Comparison of ENCODE assay signal across 8 mouse cellular contexts in the genomic region with DNA sequence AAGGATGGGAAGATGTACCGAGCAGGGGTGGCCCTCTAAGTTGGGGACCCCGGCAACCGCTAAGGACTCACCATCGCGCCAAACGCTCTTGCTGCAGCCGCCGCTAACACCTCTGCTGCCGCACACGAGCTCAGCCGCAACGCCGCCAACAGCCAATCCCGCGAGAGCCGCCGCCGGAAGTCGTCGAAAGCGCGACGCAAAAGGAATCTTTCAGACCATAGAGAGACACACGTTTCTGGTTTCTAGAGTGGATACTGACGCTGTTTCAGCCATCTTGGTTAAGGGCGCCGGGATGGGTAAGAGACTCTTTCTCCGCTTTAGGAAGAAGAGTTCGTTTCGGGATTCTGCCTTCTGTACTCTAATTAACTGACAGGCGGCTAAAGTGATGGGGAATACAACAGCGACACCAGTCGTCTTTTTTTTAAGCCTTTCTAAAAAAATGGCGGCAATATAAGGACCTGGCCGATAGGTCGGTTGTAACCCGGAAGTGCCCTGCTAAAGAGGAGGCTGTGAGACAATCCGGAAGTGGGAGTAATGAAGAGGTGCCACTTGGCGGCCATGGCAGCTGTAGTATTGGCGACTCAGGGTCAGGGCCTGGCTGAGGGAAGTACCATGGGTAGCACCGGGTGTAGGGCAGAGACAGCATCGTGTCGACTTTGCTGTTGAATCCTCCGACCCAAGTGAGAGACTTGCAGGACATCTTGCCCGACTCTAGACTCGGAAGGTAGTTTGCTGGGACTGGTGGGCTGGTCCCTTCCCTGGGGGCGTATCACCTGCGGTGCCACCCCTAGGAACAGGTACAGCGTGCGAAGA. TPM values are rescaled to one million over a fixed set of nuclear protein-coding genes. Genes with fewer than 3 reads are reported as not detected.
A peak's percentile ranks its signal among the peaks of the same experiment; 100 is the strongest.
DNase-seq lines count a peak whose midpoint lies in the region; ATAC-seq and TF ChIP-seq lines count a peak whose summit lies in the region.

Gene Slc39a9, plus strand, starts transcription at position 191 of the 813 bp plus-strand sequence.
Gene Erh, minus strand, starts transcription at position 649 of the 813 bp plus-strand sequence.

- no peaks in the 10 kb centered on the region for H3K9me3 ChIP-seq in G1E (replicated peaks)
- no peaks in the 10 kb centered on the region for H3K9me3 ChIP-seq in forebrain, embryonic 16.5 days (ENCODE audit: control insufficient read depth, low read length)
- H3K9me3 ChIP-seq in lung, embryonic 14.5 days (ENCODE audit: low read depth, low read length), result no peaks in the 10 kb centered on the region

- peak within 1 kb of the TSS; percentile 90 for H3K27ac ChIP-seq in forebrain, embryonic 16.5 days (ENCODE audit: low read length)
- H3K27ac ChIP-seq in layer of hippocampus, adult 2 months, result peak within 1 kb of the TSS; percentile 98
- peak within 1 kb of the TSS; percentile 94 for H3K27ac ChIP-seq in lung, embryonic 14.5 days (ENCODE audit: low read depth)
- peak within 1 kb of the TSS; percentile 90 for H3K27ac ChIP-seq in olfactory bulb, adult 2 months (ENCODE audit: insufficient read depth, low read depth, low read length)
- H3K27ac ChIP-seq in thymus, adult 2 months (ENCODE audit: control insufficient read depth, insufficient read depth, low read length), result peak within 1 kb of the TSS; percentile 3

- peak within 1 kb of the TSS; percentile 98 for H3K9ac ChIP-seq in forebrain, embryonic 16.5 days (replicated peaks; ENCODE audit: low read depth, low read length)
- peak within 1 kb of the TSS; percentile 98 for H3K9ac ChIP-seq in lung, embryonic 14.5 days

- peak within 1 kb of the TSS; percentile 86 for H3K4me3 ChIP-seq in G1E (ENCODE audit: low read depth, low read length)
- peak within 1 kb of the TSS; percentile 99 for H3K4me3 ChIP-seq in forebrain, embryonic 16.5 days (replicated peaks; ENCODE audit: low read length)
- H3K4me3 ChIP-seq in layer of hippocampus, adult 2 months, result peak within 1 kb of the TSS; percentile 98
- peak within 1 kb of the TSS; percentile 99 for H3K4me3 ChIP-seq in lung, embryonic 14.5 days (ENCODE audit: low read depth, low read length)
- peak within 1 kb of the TSS; percentile 66 for H3K4me3 ChIP-seq in olfactory bulb, adult 2 months (ENCODE audit: insufficient read depth, low read depth, low read length)
- H3K4me3 ChIP-seq in thymus, adult 2 months (ENCODE audit: control insufficient read depth, insufficient read depth, low read length), result peak within 1 kb of the TSS; percentile 79

- peak; percentile 83 for ATAC-seq in G1E (ENCODE audit: extremely low read depth, insufficient number of reproducible peaks, low FRiP score, poor library complexity, severe bottlenecking)
- ATAC-seq in forebrain, embryonic 16.5 days, result peak; percentile 97
- peak; percentile 98 for ATAC-seq in lung, embryonic 14.5 days (ENCODE audit: insufficient read depth)

- H3K4me1 ChIP-seq in G1E (ENCODE audit: insufficient read depth, low read depth, low read length), result peaks cover 62% of the 10 kb centered on the region
- H3K4me1 ChIP-seq in forebrain, embryonic 16.5 days (replicated peaks; ENCODE audit: control insufficient read depth, insufficient read depth, low read length), result peaks cover 41% of the 10 kb centered on the region
- H3K4me1 ChIP-seq in lung, embryonic 14.5 days (ENCODE audit: insufficient read depth), result peaks cover 19% of the 10 kb centered on the region
- H3K4me1 ChIP-seq in olfactory bulb, adult 2 months (ENCODE audit: control insufficient read depth, insufficient read depth, low read length), result peaks cover 12% of the 10 kb centered on the region
- peaks cover 17% of the 10 kb centered on the region for H3K4me1 ChIP-seq in thymus, adult 2 months (replicated peaks; ENCODE audit: control insufficient read depth, insufficient read depth, low read length)

- DNase-seq in G1E (ENCODE audit: low spot score), result peak; percentile 98
- peak; percentile 92 to 93 for DNase-seq in cerebellum, adult 18-20 months
- DNase-seq in heart, postnatal 36 days, result peak; percentile 94 to 95
- DNase-seq in layer of hippocampus, adult 2 months (ENCODE audit: low spot score in 2 of 2), result peak; percentile 92 to 94
- peak; percentile 98 for DNase-seq in lung, embryonic 14.5 days
- peak; percentile 90 for DNase-seq in thymus, adult 2 months

- no peaks in the 10 kb centered on the region for H3K27me3 ChIP-seq in G1E (ENCODE audit: insufficient read depth, low read length)
- no peaks in the 10 kb centered on the region for H3K27me3 ChIP-seq in forebrain, embryonic 16.5 days (replicated peaks; ENCODE audit: control insufficient read depth, insufficient read depth, low read length)
- no peaks in the 10 kb centered on the region for H3K27me3 ChIP-seq in lung, embryonic 14.5 days (ENCODE audit: insufficient read depth, low read length)
- H3K27me3 ChIP-seq in thymus, adult 2 months (ENCODE audit: control insufficient read depth, insufficient read depth, low read length), result no peaks in the 10 kb centered on the region

- peaks cover 64% of the 10 kb centered on the region for H3K36me3 ChIP-seq in G1E (replicated peaks)
- H3K36me3 ChIP-seq in forebrain, embryonic 16.5 days (ENCODE audit: control insufficient read depth, insufficient read depth), result peaks cover 17% of the 10 kb centered on the region
- peaks cover 38% of the 10 kb centered on the region for H3K36me3 ChIP-seq in lung, embryonic 14.5 days (ENCODE audit: insufficient read depth)
- peaks cover 13% of the 10 kb centered on the region for H3K36me3 ChIP-seq in thymus, adult 2 months (ENCODE audit: control insufficient read depth, insufficient read depth, low read length)

- no peak for TF ChIP-seq CTCF in G1E (IDR thresholded peaks at IDR 0.05; ENCODE audit: low read depth, low read length)
- TF ChIP-seq CTCF in layer of hippocampus, adult 2 months (conservative IDR thresholded peaks at IDR 0.05), result peak; percentile 58
- peak; percentile 30 for TF ChIP-seq CTCF in lung, embryonic 14.5 days (IDR thresholded peaks at IDR 0.05; ENCODE audit: low read depth)
- peak; percentile 24; the same call in 1 of the 2 replicates for TF ChIP-seq CTCF in olfactory bulb, adult 2 months (IDR thresholded peaks at IDR 0.05; ENCODE audit: insufficient read depth, low read depth, low read length)
- TF ChIP-seq CTCF in thymus, adult 2 months (IDR thresholded peaks at IDR 0.05; ENCODE audit: borderline replicate concordance, control insufficient read depth, extremely low read depth, insufficient read depth, low read length, poor library complexity), result no peak

- H3K4me2 ChIP-seq in forebrain, embryonic 16.5 days (ENCODE audit: low read length), result peak within 1 kb of the TSS; percentile 93
- peak within 1 kb of the TSS; percentile 95 for H3K4me2 ChIP-seq in lung, embryonic 14.5 days

- peak; percentile 56 for TF ChIP-seq POLR2A in olfactory bulb, adult 2 months (IDR thresholded peaks at IDR 0.05; ENCODE audit: insufficient read depth, low read depth, low read length)
- peak; percentile 38; the same call in 1 of the 2 replicates for TF ChIP-seq POLR2A in thymus, adult 2 months (IDR thresholded peaks at IDR 0.05; ENCODE audit: control insufficient read depth, extremely low read depth, insufficient read depth, low read length, poor library complexity)

- under 1% methylated on average over 50 of the region's 50 CpGs for WGBS in forebrain, embryonic 16.5 days
- under 1% methylated on average over 50 of the region's 50 CpGs for WGBS in lung, embryonic 14.5 days
- WGBS in olfactory bulb, adult 2 months, result under 1% methylated on average over 50 of the region's 50 CpGs
- under 1% methylated on average over 50 of the region's 50 CpGs for WGBS in thymus, adult 2 months

- intact Hi-C loops in heart, postnatal 36 days (cut with DNase I), result loop anchor here (10.0 kb wide), 3 partner anchors 301 to 1779 kb away; partner anchors contain the start of genes Atp6v1d, Eif2s1, Srsf5 and Vti1b

RNA-seq across cellular contexts. Expression of gene Slc39a9, which starts in this region (rescaled TPM):
- total RNA-seq in G1E (2014; fragmentation: Nextera tagmentation), result 55.5 and 58.1 TPM in 2 replicates
- total RNA-seq in G1E (2017), result 17.9 and 22.5 TPM in 2 replicates
- 15.3 and 19.0 TPM in 2 replicates for polyA plus RNA-seq in G1E (2012)
- polyA plus RNA-seq in forebrain, embryonic 16.5 days (2015; fragmentation: Nextera tagmentation; extraction: Ambion mirVana), result 29.1 and 30.6 TPM in 2 replicates
- total RNA-seq in heart, postnatal 36 days (2021), result 10 to 100 TPM; 13.7 to 17.3 TPM
- total RNA-seq in layer of hippocampus, adult 2 months (2021), result 10 to 100 TPM; 37.8 to 37.9 TPM
- 33.9 and 38.2 TPM in 2 replicates for polyA plus RNA-seq in lung, embryonic 14.5 days (2014; fragmentation: Nextera tagmentation; extraction: Ambion mirVana)
- not detected in 2 replicates for polyA plus RNA-seq in olfactory bulb, adult 2 months (2012; ENCODE audit: insufficient read depth, insufficient read length, low replicate concordance, missing spikeins)
- polyA plus RNA-seq in thymus, adult 2 months (2012; rRNA removed), result 55.7 and 58.2 TPM in 2 replicates

RNA-seq across cellular contexts. Expression of gene Erh, which starts in this region (rescaled TPM):
- total RNA-seq in G1E (2014; fragmentation: Nextera tagmentation), result 121 and 208 TPM in 2 replicates
- 207 and 279 TPM in 2 replicates for total RNA-seq in G1E (2017)
- polyA plus RNA-seq in G1E (2012), result 43.7 and 74.3 TPM in 2 replicates
- polyA plus RNA-seq in forebrain, embryonic 16.5 days (2015; fragmentation: Nextera tagmentation; extraction: Ambion mirVana), result 293 and 335 TPM in 2 replicates
- 10 to 100 TPM; 21.0 to 26.8 TPM for total RNA-seq in heart, postnatal 36 days (2021)
- 10 to 100 TPM; 34.4 to 44.6 TPM for total RNA-seq in layer of hippocampus, adult 2 months (2021)
- polyA plus RNA-seq in lung, embryonic 14.5 days (2014; fragmentation: Nextera tagmentation; extraction: Ambion mirVana), result 357 and 369 TPM in 2 replicates
- polyA plus RNA-seq in olfactory bulb, adult 2 months (2012; ENCODE audit: insufficient read depth, insufficient read length, low replicate concordance, missing spikeins), result not detected in 2 replicates
- polyA plus RNA-seq in thymus, adult 2 months (2012; rRNA removed), result 49.6 and 54.4 TPM in 2 replicates

Comparison
In these comparisons a context has a peak if more than half of its experiments do, and no peak if none do; other contexts are left out.
1. Peak in every context shown above with its lines: DNase-seq, ATAC-seq, H3K4me3 ChIP-seq and H3K27ac ChIP-seq.
2. RNA of gene Erh (polyA plus RNA-seq): 357 to 369 TPM in lung, embryonic 14.5 days, 293 to 335 TPM in forebrain, embryonic 16.5 days, 43.7 to 74.3 TPM in G1E and 49.6 to 54.4 TPM in thymus, adult 2 months; not detected in olfactory bulb, adult 2 months; every median in the first group is over 10 times any median in the second.
3. CTCF ChIP-seq: peak in layer of hippocampus, adult 2 months (single experiment), lung, embryonic 14.5 days (single experiment) and olfactory bulb, adult 2 months (single experiment); none in G1E (single experiment) and thymus, adult 2 months (single experiment).
4. H3K27ac ChIP-seq: peak in every context shown above with its lines; median percentile 98 in layer of hippocampus, adult 2 months; 94 in lung, embryonic 14.5 days; 90 in forebrain, embryonic 16.5 days; 90 in olfactory bulb, adult 2 months; 3 in thymus, adult 2 months.